Mouse (Mus musculus) C2C12 (cell line): ENCODE measurements around the gene Myo9a.

Source experiments
- CEBPB ChIP-seq: IDR thresholded peaks from one replicate; pipeline ENCODE4 v1.6.1; 2011; ENCODE audit warnings: low read depth, mild to moderate bottlenecking, control low read depth, moderate library complexity
- CTCF ChIP-seq: IDR thresholded peaks from one replicate; pipeline ENCODE4 v1.5.1; 2011; ENCODE audit not compliant: control insufficient read depth, insufficient read depth, insufficient read length
- MAX ChIP-seq: IDR thresholded peaks from one replicate; pipeline ENCODE4 v1.6.1; 2011; ENCODE audit warnings: mild to moderate bottlenecking, control low read depth
- MYOD1 ChIP-seq: IDR thresholded peaks from one replicate; pipeline ENCODE4 v1.6.1; 2011; ENCODE audit warnings: low read depth; ENCODE audit not compliant: control insufficient read depth, insufficient read length
- MYOG ChIP-seq: IDR thresholded peaks from one replicate; pipeline ENCODE4 v1.6.1; 2011; ENCODE audit not compliant: control insufficient read depth, insufficient read length; ENCODE audit errors: extremely low read depth

DNA sequence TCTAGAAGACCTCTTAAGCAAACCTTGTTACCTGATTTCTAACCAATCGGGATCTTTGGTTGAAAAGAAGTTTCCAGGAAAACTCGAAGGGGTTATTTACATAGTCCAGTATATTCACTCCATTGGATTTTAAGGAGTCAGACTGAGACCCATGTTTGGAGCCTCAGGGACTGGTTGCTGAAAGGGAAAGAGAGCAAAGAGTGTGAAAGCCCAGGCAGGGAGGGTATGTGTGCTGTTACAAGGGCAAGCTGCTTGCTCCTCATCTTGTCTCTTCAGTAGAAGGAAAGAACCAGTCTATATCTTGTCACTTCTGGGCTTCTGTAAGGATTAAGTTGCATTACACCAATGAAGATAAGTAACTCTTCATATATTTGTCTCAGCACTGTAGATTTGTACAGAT, 1.3 kb downstream of the Myo9a start:
- TF ChIP-seq CTCF: no peak
- no peak for TF ChIP-seq MYOD1
- no peak for TF ChIP-seq MAX
- TF ChIP-seq CEBPB: no peak
- TF ChIP-seq MYOG: no peak
